Mouse (Mus musculus) bone marrow, adult 2 months (tissue): Measurements from ENCODE around the gene Nenf. TPM values are rescaled to one million over a fixed set of nuclear protein-coding genes. Genes with fewer than 3 reads are reported as not detected.
A peak's percentile ranks its signal among the peaks of the same experiment; 100 is the strongest.

Source experiments
- H3K27ac ChIP-seq: fragments of 200-500 bp; 2 replicates; pipeline ENCODE4 v1.5.1; 2012; ENCODE audit warnings: low read depth, mild to moderate bottlenecking, control low read depth, inconsistent platforms, low read length; ENCODE audit not compliant: control insufficient read depth, poor library complexity, insufficient read depth
- H3K4me1 ChIP-seq: fragments of 200-500 bp; 2 replicates; pipeline ENCODE4 v1.6.1; 2011; ENCODE audit warnings: low read length; ENCODE audit not compliant: control insufficient read depth, insufficient read depth
- H3K4me3 ChIP-seq: fragments of 200-500 bp; replicated peaks from 2 replicates; pipeline ENCODE3; 2011; ENCODE audit warnings: mild to moderate bottlenecking, low read depth, low read length, control low read depth; ENCODE audit not compliant: control insufficient read depth
- CTCF ChIP-seq: fragments of 200-500 bp; IDR thresholded peaks from 2 replicates; pipeline ENCODE4 v1.5.1; 2011; ENCODE audit warnings: low read length, control low read depth; ENCODE audit not compliant: control insufficient read depth, insufficient read depth
- POLR2A ChIP-seq: fragments of 200-500 bp; IDR thresholded peaks from 2 replicates; pipeline ENCODE4 v1.6.1; 2011; ENCODE audit warnings: low read depth, mild to moderate bottlenecking, control low read depth, low read length, borderline replicate concordance; ENCODE audit not compliant: control insufficient read depth
- WGBS: fragments of 180-500 bp; shearing (Covaris S2); methylation state at CpG from one replicate; pipeline ENCODE4 v1.1.7; 2018; 5-methylcytosine and 5-hydroxymethylcytosine counted together
- polyA plus RNA-seq: library from polyadenylated mRNA; stranded (reverse); fragments of >200 nt; gene quantifications from 2 replicates; pipeline ENCODE4 v1.2.4, GENCODE M21; 2011; ENCODE audit warnings: low replicate concordance; ENCODE audit not compliant: missing spikeins, insufficient read depth, insufficient read length

The Nenf gene
- polyA plus RNA-seq, 1 experiment, result 79.3 TPM

DNA sequence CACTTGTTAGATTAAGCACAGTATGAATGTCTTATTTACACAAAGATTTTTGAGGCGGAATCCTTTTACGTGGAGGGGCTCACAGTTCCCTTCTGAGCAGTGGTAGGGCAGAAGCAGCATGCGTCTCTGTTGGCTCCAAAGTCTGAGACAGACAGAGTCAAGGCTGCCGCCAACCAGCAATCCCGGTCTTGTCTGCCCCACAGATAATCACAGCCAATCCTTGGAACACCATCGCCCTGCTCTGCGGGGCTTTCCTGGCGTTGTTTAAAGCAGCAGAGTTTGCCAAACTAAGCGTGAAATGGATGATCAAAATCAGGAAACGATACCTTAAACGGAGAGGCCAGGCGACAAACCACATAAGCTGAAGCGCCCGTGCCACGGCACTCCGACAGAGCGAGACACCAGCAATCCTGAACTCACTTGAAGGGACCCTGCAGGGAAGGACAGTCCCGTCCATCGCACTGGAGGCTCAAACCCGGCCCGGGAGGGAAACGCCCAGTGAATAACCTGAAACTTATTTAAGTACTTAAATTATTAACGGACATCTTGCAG is 31.6 kb upstream of the Nenf start:
- no peaks in the 10 kb centered on the region for H3K4me1 ChIP-seq
- 92% methylated on average over 23 of the region's 23 CpGs for WGBS
- no peak overlapping the region for H3K4me3 ChIP-seq
- no peak overlapping the region for H3K27ac ChIP-seq
- TF ChIP-seq CTCF (no peak), POLR2A (no peak)

- TF ChIP-seq POLR2A (no peak), CTCF (no peak)
- Histone ChIP-seq H3K4me1 (no peaks in the 10 kb centered on the region), H3K4me3 (no peak overlapping the region), H3K27ac (no peak overlapping the region)
- 77% methylated on average over 5 of the region's 5 CpGs for WGBS
Measured at GRCm38 (mm10) chr1:191348996-191349395, 31.0 kb upstream of the Nenf start.

DNA sequence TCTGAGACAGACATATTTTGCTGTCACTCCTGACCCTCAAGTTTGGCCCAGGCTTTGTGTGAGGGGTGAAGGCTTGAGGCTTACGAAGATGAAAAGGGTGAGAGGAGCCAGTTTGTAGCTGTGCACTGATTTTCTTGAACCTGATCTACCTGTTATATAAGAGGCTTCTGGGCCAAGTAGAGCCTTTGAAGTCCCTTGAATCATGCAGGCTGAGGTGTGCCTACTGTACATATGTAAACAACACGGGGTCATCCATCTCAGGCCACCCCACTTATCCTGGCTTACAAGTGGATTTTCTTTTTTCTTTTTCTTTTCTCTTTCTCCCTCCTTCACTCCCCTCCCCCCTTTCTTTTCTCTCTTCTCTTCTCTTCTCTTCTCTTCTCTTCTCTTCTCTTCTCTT is 30.6 kb upstream of the Nenf start:
- Histone ChIP-seq H3K4me3 (no peak overlapping the region), H3K27ac (no peak overlapping the region), H3K4me1 (no peaks in the 10 kb centered on the region)
- TF ChIP-seq POLR2A (no peak), CTCF (no peak)
- WGBS, result 78% methylated on average over 2 of the region's 2 CpGs

DNA sequence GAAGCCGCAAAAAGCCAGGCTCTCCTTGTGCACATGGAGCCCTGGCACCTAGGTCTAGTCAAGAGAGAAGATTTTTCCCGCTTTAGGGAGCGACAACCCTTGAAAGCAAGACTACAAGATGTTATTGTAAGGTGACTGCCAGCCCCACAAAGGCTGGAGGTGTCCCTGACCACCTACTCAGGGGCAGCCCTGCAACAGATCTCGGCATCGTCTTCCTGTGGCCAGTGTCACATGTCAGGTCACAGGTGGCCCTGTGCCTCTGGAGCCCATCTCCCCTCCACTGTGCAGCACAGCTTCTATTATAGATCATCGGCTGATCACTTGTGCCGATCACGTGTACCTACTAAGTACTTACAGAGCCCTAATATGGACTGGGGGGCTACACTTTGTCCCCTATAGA is 29.6 kb upstream of the Nenf start:
- WGBS, result 89% methylated on average over 8 of the region's 8 CpGs
- TF ChIP-seq CTCF, result no peak
- TF ChIP-seq POLR2A, result no peak
- Histone ChIP-seq H3K4me1 (no peaks in the 10 kb centered on the region), H3K4me3 (no peak overlapping the region), H3K27ac (no peak overlapping the region)

GRCm38 (mm10) chr1:191340530-191340929 is 22.5 kb upstream of the Nenf start:
- H3K4me3 ChIP-seq, result no peak overlapping the region
- WGBS, result 86% methylated on average over 4 of the region's 4 CpGs
- no peak for TF ChIP-seq POLR2A
- TF ChIP-seq CTCF, result no peak
- no peak overlapping the region for H3K27ac ChIP-seq
- H3K4me1 ChIP-seq, result no peaks in the 10 kb centered on the region

DNA sequence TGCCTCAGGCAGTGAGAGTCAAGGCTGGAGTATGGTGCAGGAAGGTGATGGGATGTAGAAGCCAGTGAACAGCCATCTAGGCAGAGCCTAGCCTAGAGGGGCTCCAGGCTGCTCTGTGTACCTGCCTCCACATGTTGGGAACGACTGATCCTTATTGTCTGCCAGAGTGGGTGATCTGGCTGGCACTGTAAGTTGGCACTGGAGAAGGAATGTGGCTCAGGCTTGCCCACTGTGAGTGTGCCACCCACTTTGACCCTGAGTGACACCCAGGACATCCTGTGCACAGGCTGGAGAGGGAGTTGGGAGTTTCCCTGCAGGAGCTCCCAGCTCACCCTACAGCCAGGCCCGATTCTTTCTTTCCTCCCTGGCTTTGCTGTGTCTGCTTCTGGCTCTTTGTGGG is 21.9 kb upstream of the Nenf start:
- Histone ChIP-seq H3K4me1 (no peaks in the 10 kb centered on the region), H3K4me3 (no peak overlapping the region), H3K27ac (no peak overlapping the region)
- TF ChIP-seq POLR2A (no peak), CTCF (no peak)
- WGBS, result 81% methylated on average over 2 of the region's 2 CpGs

- Histone ChIP-seq H3K4me3 (no peak overlapping the region), H3K4me1 (no peaks in the 10 kb centered on the region), H3K27ac (no peak overlapping the region)
- no peak for TF ChIP-seq POLR2A
- no peak for TF ChIP-seq CTCF
- 23% methylated on average over 5 of the region's 5 CpGs for WGBS
Measured at GRCm38 (mm10) chr1:191334500-191334899, 16.5 kb upstream of the Nenf start.

DNA sequence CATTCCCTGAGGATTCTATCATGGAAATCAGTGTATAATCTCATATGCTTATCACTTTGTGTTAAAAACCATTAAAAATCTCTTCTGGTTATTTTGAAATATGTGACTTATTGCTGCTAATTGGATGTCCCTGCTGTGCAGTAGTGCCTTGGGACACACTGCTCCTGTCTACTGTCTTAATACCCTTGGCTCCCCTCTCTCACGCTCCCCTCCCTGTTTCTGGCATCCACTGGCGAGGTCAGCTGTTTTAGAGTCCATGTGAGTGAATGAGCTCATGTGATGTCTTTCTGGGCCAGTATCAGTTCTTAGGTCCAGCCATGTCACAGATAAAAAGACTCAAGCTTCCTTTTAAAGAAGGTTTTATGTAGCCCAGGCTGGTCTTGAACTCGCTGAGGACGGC is 12.4 kb upstream of the Nenf start:
- Histone ChIP-seq H3K4me1 (peaks cover 5% of the 10 kb centered on the region; the same call in 1 of the 2 replicates), H3K27ac (no peak overlapping the region), H3K4me3 (no peak overlapping the region)
- WGBS, result 90% methylated on average over 4 of the region's 4 CpGs
- TF ChIP-seq POLR2A (no peak), CTCF (no peak)

- H3K27ac ChIP-seq, result peak overlapping the region; percentile 5; the same call in 1 of the 2 replicates
Measured at GRCm38 (mm10) chr1:191328019-191328441, 10.0 kb upstream of the Nenf start.

More at GRCm38 (mm10) chr1:191328019-191328441, 10.0 kb upstream of the Nenf start:
- TF ChIP-seq POLR2A (no peak), CTCF (no peak)
- Histone ChIP-seq H3K4me1 (peaks cover 5% of the 10 kb centered on the region; the same call in 1 of the 2 replicates), H3K4me3 (no peak overlapping the region)
- WGBS, result 21% methylated on average over 8 of the region's 8 CpGs
